Mouse (Mus musculus) kidney, postnatal 0 days (tissue): ENCODE data around the gene Emp2. TPM values are rescaled to one million over a fixed set of nuclear protein-coding genes. Genes with fewer than 3 reads are reported as not detected.

Experiments
- ATAC-seq: fragments of 200-750 bp; cut with Nextera tagmentation; replicated peaks from 2 replicates; pipeline ENCODE4 v1.8.0; 2017; ENCODE audit warnings: low read depth, moderate number of reproducible peaks, moderate TSS enrichment, moderate library complexity; ENCODE audit not compliant: low FRiP score
- DNase-seq: peaks from one replicate; pipeline ENCODE4 v3.0.0-alpha.2; 2016; ENCODE audit warnings: low spot score
- H3K27ac ChIP-seq: fragments of 300-500 bp; sonication (generic); 2 replicates; pipeline ENCODE4 v1.5.1; 2014; ENCODE audit warnings: mild to moderate bottlenecking
- H3K27me3 ChIP-seq: fragments of 300-500 bp; sonication (generic); 2 replicates; pipeline ENCODE4 v1.6.1; 2014; ENCODE audit warnings: low read length, mixed read lengths; ENCODE audit not compliant: insufficient read depth
- H3K36me3 ChIP-seq: fragments of 300-500 bp; sonication (generic); 2 replicates; pipeline ENCODE4 v1.6.1; 2014; ENCODE audit warnings: low read length, mixed read lengths; ENCODE audit not compliant: insufficient read depth
- H3K4me1 ChIP-seq: fragments of 300-500 bp; sonication (generic); replicated peaks from 2 replicates; pipeline ENCODE4 v1.6.1; 2014; ENCODE audit warnings: antibody characterized with exemption, low read length, mixed read lengths; ENCODE audit not compliant: insufficient read depth
- H3K4me2 ChIP-seq: fragments of 300-500 bp; sonication (generic); 2 replicates; pipeline ENCODE4 v1.6.1; 2014; ENCODE audit warnings: mild to moderate bottlenecking, low read length, moderate library complexity, mixed read lengths
- H3K4me3 ChIP-seq: fragments of 300-500 bp; sonication (generic); replicated peaks from 2 replicates; pipeline ENCODE4 v1.5.1; 2014; ENCODE audit warnings: low read depth, low read length
- H3K9ac ChIP-seq: fragments of 300-500 bp; sonication (generic); 2 replicates; pipeline ENCODE4 v1.6.1; 2014; ENCODE audit warnings: low read depth, low read length
- H3K9me3 ChIP-seq: fragments of 300-500 bp; sonication (generic); replicated peaks from 2 replicates; pipeline ENCODE4 v1.6.1; 2016; ENCODE audit warnings: low read length, inconsistent platforms, mixed read lengths
- CTCF ChIP-seq: IDR thresholded peaks from 2 replicates; pipeline ENCODE4 v1.5.1; 2016; ENCODE audit warnings: antibody characterized with exemption, low read depth, mild to moderate bottlenecking, moderate library complexity
- WGBS: fragments of 180-500 bp; shearing (Covaris S2); extraction: QIAGEN DNeasy Blood & Tissue Kit; methylation state at CpG from one replicate; pipeline ENCODE4 v1.1.7; 2014; 5-methylcytosine and 5-hydroxymethylcytosine counted together
- polyA plus RNA-seq: library from polyadenylated mRNA; unstranded; fragments of >200 nt; fragmentation: Nextera tagmentation; extraction: Ambion mirVana; gene quantifications from 2 replicates; pipeline ENCODE4 v1.2.1, GENCODE M21; 2015

Emp2 gene
- polyA plus RNA-seq: 17.6 and 19.7 TPM in 2 replicates

DNA sequence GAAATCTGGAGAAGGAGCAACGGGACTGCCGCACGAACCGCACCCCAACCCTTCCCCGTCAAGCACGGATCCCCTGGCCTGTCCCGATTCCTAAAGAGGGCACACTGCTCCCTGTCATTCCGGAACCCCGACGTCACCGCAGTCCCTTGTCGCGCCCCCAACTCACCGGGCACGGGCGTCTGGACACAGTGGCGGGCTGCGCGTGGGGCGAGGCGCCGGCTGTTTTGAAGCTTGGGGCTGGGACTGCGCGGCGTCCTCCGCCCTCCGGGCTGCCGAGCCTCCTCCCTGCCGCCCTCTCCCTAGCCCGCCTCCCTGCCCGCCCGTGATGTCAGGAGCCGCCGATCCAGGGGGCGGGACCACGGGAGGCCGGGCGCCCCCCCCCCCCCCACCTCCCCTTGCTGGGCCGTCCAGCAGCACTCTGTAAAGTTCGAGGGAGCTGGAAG is at the start of gene Emp2:
Gene Emp2, minus strand, starts transcription at position 323 of the 443 bp plus-strand sequence.
- TF ChIP-seq CTCF: no peak
- Histone ChIP-seq H3K9me3 (no peaks in the 10 kb centered on the region), H3K4me3 (peak within 1 kb of the TSS; percentile 52), H3K9ac (peak within 1 kb of the TSS; percentile 73), H3K27me3 (0 out of 2 replicates have a peak, but pooled peaks cover 2% of the 10 kb centered on the region), H3K4me2 (peak within 1 kb of the TSS; percentile 78), H3K27ac (peak within 1 kb of the TSS; percentile 13; the same call in 1 of the 2 replicates), H3K4me1 (no peaks in the 10 kb centered on the region; the same call in 1 of the 2 replicates), H3K36me3 (no peaks in the 10 kb centered on the region)
- peak; percentile 74 for DNase-seq
- WGBS: under 1% methylated on average over 28 of the region's 40 CpGs
- ATAC-seq: peak; percentile 88

DNA sequence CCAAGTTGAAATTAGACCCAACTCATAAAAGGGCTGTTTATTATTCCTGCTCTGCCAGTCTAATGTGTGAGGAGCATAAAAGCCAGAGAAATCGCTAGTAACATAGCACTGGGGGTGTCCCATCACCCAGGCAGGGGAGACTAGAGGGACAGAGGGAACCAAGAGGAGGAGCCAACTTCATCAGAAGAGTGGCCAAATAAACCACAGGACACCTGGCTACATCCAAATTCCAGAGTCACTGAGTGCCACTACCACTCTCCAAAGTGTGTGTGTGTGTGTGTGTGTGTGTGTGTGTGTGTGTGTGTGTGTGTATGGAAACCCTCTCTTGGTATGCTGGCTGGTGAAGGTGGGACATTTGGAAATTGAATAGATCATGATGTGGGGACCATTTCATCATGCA is 49.3 kb upstream of the Emp2 start:
- no peak overlapping the region for H3K9ac ChIP-seq
- ATAC-seq (no peak), DNase-seq (no peak)
- no peak overlapping the region for H3K4me2 ChIP-seq
- H3K4me1 ChIP-seq: 0 out of 2 replicates have a peak, but pooled peaks cover 3% of the 10 kb centered on the region
- H3K4me3 ChIP-seq: no peak overlapping the region
- no peaks in the 10 kb centered on the region for H3K36me3 ChIP-seq
- H3K27ac ChIP-seq: no peak overlapping the region
- H3K27me3 ChIP-seq: no peaks in the 10 kb centered on the region
- TF ChIP-seq CTCF: no peak
- H3K9me3 ChIP-seq: no peaks in the 10 kb centered on the region
- WGBS: 22% methylated on average over 1 of the region's 1 CpGs

DNA sequence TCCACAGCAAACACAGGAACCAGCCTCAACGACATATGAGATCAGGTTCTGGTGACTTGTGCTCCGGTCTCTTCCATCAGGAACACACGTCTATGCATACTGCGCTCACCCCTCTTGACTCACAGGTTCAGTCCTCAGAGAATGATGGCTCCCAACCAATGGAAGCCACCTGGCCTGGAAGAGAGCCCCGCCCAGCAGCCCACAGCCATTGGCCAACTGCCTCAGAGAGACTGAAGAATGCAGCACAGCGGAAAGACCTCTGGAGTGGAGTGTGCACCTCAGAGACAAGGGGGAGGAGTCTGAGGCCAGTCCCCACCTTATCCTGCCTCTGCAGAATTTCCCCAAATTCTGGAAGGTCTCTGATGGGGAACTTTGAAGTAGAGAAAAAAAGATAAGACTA is 45.5 kb upstream of the Emp2 start:
- Histone ChIP-seq H3K27ac (no peak overlapping the region), H3K27me3 (no peaks in the 10 kb centered on the region), H3K4me2 (no peak overlapping the region), H3K4me3 (no peak overlapping the region), H3K9ac (no peak overlapping the region), H3K9me3 (no peaks in the 10 kb centered on the region), H3K36me3 (no peaks in the 10 kb centered on the region), H3K4me1 (0 out of 2 replicates have a peak, but pooled peaks cover 5% of the 10 kb centered on the region)
- ATAC-seq: no peak
- DNase-seq: no peak
- TF ChIP-seq CTCF: no peak
- 87% methylated on average over 6 of the region's 6 CpGs for WGBS

DNA sequence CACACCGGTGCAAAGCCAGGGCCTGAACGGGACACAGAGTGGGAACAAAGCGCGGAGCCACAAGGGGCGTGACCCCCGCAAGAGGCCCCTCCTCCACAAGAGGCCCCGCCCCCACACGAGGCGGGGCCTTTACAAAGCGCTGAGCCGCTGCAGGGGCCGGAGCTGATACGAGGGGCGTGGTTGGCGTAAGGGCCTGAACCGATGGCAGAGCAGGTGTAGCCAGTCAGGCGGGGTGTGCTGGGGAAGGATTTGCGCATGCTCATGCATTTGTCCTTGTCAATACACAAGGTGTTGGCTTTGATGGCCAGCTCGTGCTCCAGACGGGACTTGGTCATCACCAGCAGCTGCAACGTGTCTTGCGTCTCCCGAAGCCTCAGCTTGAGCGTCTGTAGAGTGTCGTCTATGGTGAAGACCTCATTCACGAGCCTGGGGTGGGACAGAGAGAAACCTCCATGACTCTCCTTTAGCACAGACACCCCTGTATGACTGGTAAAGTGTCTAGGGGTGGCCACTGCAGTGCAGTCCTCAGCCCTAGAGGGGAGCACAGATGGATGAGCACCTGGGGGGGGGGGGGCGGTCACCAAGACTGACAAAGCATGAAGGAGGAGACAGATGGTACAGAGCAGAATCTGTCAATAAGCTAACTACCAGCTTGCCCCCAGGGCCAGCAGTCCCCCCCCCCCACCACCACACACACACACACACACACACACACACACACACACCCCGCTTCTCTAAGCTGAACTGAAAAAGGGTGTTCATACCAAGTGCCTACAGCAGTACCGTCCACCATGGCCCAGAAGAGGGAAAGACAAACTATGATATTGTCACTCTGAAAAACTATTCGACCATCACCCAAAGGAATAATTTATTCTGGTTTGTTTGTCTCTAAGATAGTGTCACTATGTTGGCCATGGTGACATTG is 44.5 kb upstream of the Emp2 start:
- ATAC-seq (peak; percentile 93), DNase-seq (peak; percentile 79)
- Histone ChIP-seq H3K36me3 (no peaks in the 10 kb centered on the region), H3K27me3 (no peaks in the 10 kb centered on the region), H3K9me3 (no peaks in the 10 kb centered on the region), H3K4me1 (0 out of 2 replicates have a peak, but pooled peaks cover 5% of the 10 kb centered on the region), H3K9ac (no peak overlapping the region), H3K4me3 (peak overlapping the region; percentile 9; the same call in 1 of the 2 replicates), H3K4me2 (peak overlapping the region; percentile 39), H3K27ac (no peak overlapping the region)
- 13% methylated on average over 30 of the region's 30 CpGs for WGBS
- 0 out of 2 replicates have a peak, but pooled peaks have one; percentile 16 for TF ChIP-seq CTCF

DNA sequence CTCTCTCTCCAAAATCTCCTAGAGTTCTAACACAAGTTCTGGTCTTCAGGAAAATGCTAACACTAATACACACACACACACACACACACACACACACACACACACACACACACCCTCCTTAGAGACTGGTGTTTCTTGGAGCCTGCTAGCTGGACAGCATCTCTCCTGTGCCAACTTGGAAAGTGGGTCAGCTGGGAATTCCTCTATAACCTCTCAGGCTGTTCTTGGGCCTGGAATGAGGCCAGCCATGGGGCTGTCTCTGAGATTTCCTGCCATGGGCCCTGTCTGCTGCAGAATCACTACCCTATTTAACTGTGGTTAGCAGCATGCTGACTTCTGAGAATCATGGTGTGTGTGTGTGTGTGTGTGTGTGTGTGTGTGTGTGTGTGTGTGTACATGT is 41.2 kb upstream of the Emp2 start:
- TF ChIP-seq CTCF: no peak
- H3K27ac ChIP-seq: no peak overlapping the region
- 0 out of 2 replicates have a peak, but pooled peaks cover 5% of the 10 kb centered on the region for H3K4me1 ChIP-seq
- ATAC-seq (no peak), DNase-seq (no peak)
- no peaks in the 10 kb centered on the region for H3K27me3 ChIP-seq
- no peak overlapping the region for H3K9ac ChIP-seq
- H3K9me3 ChIP-seq: no peaks in the 10 kb centered on the region
- no peak overlapping the region for H3K4me2 ChIP-seq
- H3K36me3 ChIP-seq: no peaks in the 10 kb centered on the region
- no peak overlapping the region for H3K4me3 ChIP-seq

DNA sequence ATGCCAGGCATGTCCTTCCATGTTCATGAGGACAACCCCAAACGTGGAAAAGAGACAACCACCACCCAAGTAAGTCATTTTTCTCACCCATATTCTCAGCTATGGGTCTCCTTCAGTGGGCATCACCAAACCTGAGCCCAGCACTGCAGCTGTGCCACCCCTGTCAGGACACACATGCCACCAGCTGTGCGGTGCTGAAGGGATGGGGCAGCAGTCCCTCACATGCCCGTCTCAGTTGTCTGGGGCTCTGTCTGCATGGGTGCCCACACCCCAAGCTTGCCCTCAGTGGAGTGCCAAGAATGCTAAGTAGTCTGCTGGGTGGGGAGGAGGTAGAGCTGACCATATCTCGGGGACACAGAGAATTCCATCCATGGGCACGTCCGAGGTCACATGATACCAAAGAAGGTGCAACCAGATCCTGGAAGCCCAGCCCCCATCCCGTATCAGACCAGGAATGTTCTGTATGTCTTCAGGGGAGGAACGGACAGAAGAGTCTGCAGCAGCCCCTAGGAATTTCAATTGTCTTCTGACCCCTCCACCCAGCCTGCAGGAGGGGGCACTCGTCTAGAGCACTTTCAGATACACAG is 37.4 kb upstream of the Emp2 start:
- H3K4me1 ChIP-seq: no peaks in the 10 kb centered on the region
- no peak overlapping the region for H3K9ac ChIP-seq
- no peak for TF ChIP-seq CTCF
- DNase-seq: peak; percentile 37
- WGBS: 38% methylated on average over 9 of the region's 9 CpGs
- ATAC-seq: peak; percentile 44; the same call in 1 of the 2 replicates
- H3K27me3 ChIP-seq: no peaks in the 10 kb centered on the region
- H3K4me3 ChIP-seq: no peak overlapping the region
- no peak overlapping the region for H3K4me2 ChIP-seq
- no peaks in the 10 kb centered on the region for H3K9me3 ChIP-seq
- no peaks in the 10 kb centered on the region for H3K36me3 ChIP-seq
- no peak overlapping the region for H3K27ac ChIP-seq
